In genomic region chr11:118520251-118520650, GRCm38 (mm10) we compare ENCODE assay signal across 15 mouse cellular contexts. TPM values are rescaled to one million over a fixed set of nuclear protein-coding genes. Genes with fewer than 3 reads are reported as not detected.
DNase-seq lines count a peak whose midpoint lies in the region; ATAC-seq and TF ChIP-seq lines count a peak whose summit lies in the region.
"Had no signal": no experiment of that assay in that cellular context is flagged by ENCODE, and none has a peak within 500 bp of the region (broad histone marks: within the 10 kb centered on the region; RNA-seq: fewer than 3 reads in every experiment).

No protein-coding gene starts in this region.

- H3K36me3 ChIP-seq in heart, adult 2 months (ENCODE audit: control insufficient read depth, insufficient read depth, low read length), result no peaks in the 10 kb centered on the region
- no peaks in the 10 kb centered on the region for H3K36me3 ChIP-seq in liver, postnatal 0 days (replicated peaks; ENCODE audit: insufficient read depth, low read length)
- no peaks in the 10 kb centered on the region for H3K36me3 ChIP-seq in liver, embryonic 11.5 days (ENCODE audit: control insufficient read depth, insufficient read depth, low read length)
- no peaks in the 10 kb centered on the region for H3K36me3 ChIP-seq in ES-Bruce4 (ENCODE audit: control insufficient read depth, insufficient read depth, low read length, poor library complexity, severe bottlenecking)
- no peaks in the 10 kb centered on the region for H3K36me3 ChIP-seq in hindbrain, embryonic 10.5 days
- H3K36me3 ChIP-seq: forebrain, embryonic 12.5 days; heart, embryonic 13.5 days; hindbrain, embryonic 12.5 days had no signal

- peak; percentile 56 for TF ChIP-seq CTCF in heart, adult 2 months (IDR thresholded peaks at IDR 0.05)
- peak; percentile 60 for TF ChIP-seq CTCF in liver, postnatal 0 days (IDR thresholded peaks at IDR 0.05; ENCODE audit: low read depth)
- TF ChIP-seq CTCF in ES-Bruce4 (IDR thresholded peaks at IDR 0.05; ENCODE audit: low read depth, low read length), result peak; percentile 30

- no peak overlapping the region for H3K9ac ChIP-seq in heart, adult 2 months (ENCODE audit: low read depth, low read length)
- no peak overlapping the region for H3K9ac ChIP-seq in liver, postnatal 0 days (replicated peaks)
- H3K9ac ChIP-seq in liver, embryonic 11.5 days (ENCODE audit: low read depth, low read length), result no peak overlapping the region
- H3K9ac ChIP-seq in ES-Bruce4 (ENCODE audit: low read depth, poor library complexity, severe bottlenecking), result no peak overlapping the region
- H3K9ac ChIP-seq: forebrain, embryonic 12.5 days; heart, embryonic 13.5 days; hindbrain, embryonic 12.5 days had no signal

- intact Hi-C loops in heart, adult 2 months (cut with DNase I), result no loop called here

- ATAC-seq in liver, postnatal 0 days, result no peak
- no peak for ATAC-seq in liver, embryonic 11.5 days (replicated peaks; ENCODE audit: low FRiP score)
- ATAC-seq: midbrain, embryonic 16.5 days had no signal

- H3K4me1 ChIP-seq in heart, adult 2 months (ENCODE audit: control insufficient read depth, insufficient read depth, low read length), result peaks cover 5% of the 10 kb centered on the region; the same call in 1 of the 2 replicates
- H3K4me1 ChIP-seq in liver, postnatal 0 days (ENCODE audit: insufficient read depth), result no peaks in the 10 kb centered on the region
- H3K4me1 ChIP-seq in liver, embryonic 11.5 days (replicated peaks; ENCODE audit: control insufficient read depth, insufficient read depth, low read length), result no peaks in the 10 kb centered on the region
- no peaks in the 10 kb centered on the region for H3K4me1 ChIP-seq in ES-Bruce4 (ENCODE audit: control insufficient read depth, insufficient read depth, low read length)
- H3K4me1 ChIP-seq in hindbrain, embryonic 10.5 days (replicated peaks), result peaks cover 33% of the 10 kb centered on the region
- H3K4me1 ChIP-seq: heart, embryonic 13.5 days had no signal

- 56% methylated on average over 5 of the region's 5 CpGs for WGBS in heart, adult 2 months
- WGBS in liver, postnatal 0 days (ENCODE audit: insufficient replicate concordance), result 44% methylated on average over 5 of the region's 5 CpGs
- WGBS in liver, embryonic 11.5 days, result 47% methylated on average over 5 of the region's 5 CpGs
- 56% methylated on average over 5 of the region's 5 CpGs for WGBS in hindbrain, embryonic 10.5 days

- DNase-seq in heart, adult 2 months, result no peak
- no peak for DNase-seq in heart, adult 9 months (ENCODE audit: low spot score in 2 of 2)
- no peak for DNase-seq in liver, postnatal 0 days
- no peak for DNase-seq in liver, embryonic 11.5 days (ENCODE audit: low spot score)
- DNase-seq in naive thymus-derived CD4-positive, alpha-beta T cell, adult 2 months (ENCODE audit: low read depth), result peak; percentile 48
- DNase-seq in adrenal gland, adult 18-20 months (ENCODE audit: low spot score in 2 of 2), result no peak
- no peak for DNase-seq in hindbrain, embryonic 10.5 days (ENCODE audit: low spot score)
- DNase-seq: cerebellum, adult 9-10 months; right cerebral cortex, postnatal 14 days; thymus, postnatal 25 days had no signal

- no peaks in the 10 kb centered on the region for H3K79me2 ChIP-seq in heart, adult 2 months (replicated peaks; ENCODE audit: control insufficient read depth, insufficient read depth, low read length)

- no peaks in the 10 kb centered on the region for H3K27me3 ChIP-seq in heart, adult 2 months (ENCODE audit: control insufficient read depth, insufficient read depth, low read length)
- no peaks in the 10 kb centered on the region for H3K27me3 ChIP-seq in liver, postnatal 0 days (ENCODE audit: insufficient read depth, low read length)
- H3K27me3 ChIP-seq in liver, embryonic 11.5 days (replicated peaks; ENCODE audit: control insufficient read depth, insufficient read depth, low read length), result no peaks in the 10 kb centered on the region
- no peaks in the 10 kb centered on the region for H3K27me3 ChIP-seq in ES-Bruce4 (ENCODE audit: control insufficient read depth, insufficient read depth, low read length, poor library complexity, severe bottlenecking)
- no peaks in the 10 kb centered on the region for H3K27me3 ChIP-seq in hindbrain, embryonic 10.5 days (ENCODE audit: insufficient read depth, poor library complexity, severe bottlenecking)
- H3K27me3 ChIP-seq: hindbrain, embryonic 12.5 days had no signal

- no peaks in the 10 kb centered on the region for H3K9me3 ChIP-seq in liver, postnatal 0 days (ENCODE audit: low read length)
- no peaks in the 10 kb centered on the region for H3K9me3 ChIP-seq in liver, embryonic 11.5 days (ENCODE audit: control insufficient read depth, low read length)
- no peaks in the 10 kb centered on the region for H3K9me3 ChIP-seq in ES-Bruce4 (replicated peaks; ENCODE audit: control insufficient read depth, insufficient read depth, low read length, poor library complexity, severe bottlenecking)
- no peaks in the 10 kb centered on the region for H3K9me3 ChIP-seq in hindbrain, embryonic 10.5 days
- H3K9me3 ChIP-seq: forebrain, embryonic 12.5 days; heart, embryonic 13.5 days; hindbrain, embryonic 12.5 days had no signal

- H3K27ac ChIP-seq in heart, adult 2 months, result no peak overlapping the region
- H3K27ac ChIP-seq in liver, postnatal 0 days (ENCODE audit: low read depth), result no peak overlapping the region
- H3K27ac ChIP-seq in liver, embryonic 11.5 days (ENCODE audit: low read depth, low read length), result no peak overlapping the region
- no peak overlapping the region for H3K27ac ChIP-seq in ES-Bruce4 (ENCODE audit: insufficient read depth, low read length)
- H3K27ac ChIP-seq in hindbrain, embryonic 10.5 days, result no peak overlapping the region
- H3K27ac ChIP-seq: forebrain, embryonic 12.5 days; heart, embryonic 13.5 days; hindbrain, embryonic 12.5 days had no signal

- no peak for TF ChIP-seq EP300 in heart, adult 2 months (IDR thresholded peaks at IDR 0.05; ENCODE audit: insufficient read depth, low read depth, low read length)
- TF ChIP-seq EP300 in liver, postnatal 0 days (IDR thresholded peaks at IDR 0.05; ENCODE audit: low read depth), result no peak
- TF ChIP-seq EP300 in ES-Bruce4 (IDR thresholded peaks at IDR 0.05; ENCODE audit: insufficient read depth, low read depth, low read length), result no peak

- no peak for TF ChIP-seq POLR2A in heart, adult 2 months (IDR thresholded peaks at IDR 0.05; ENCODE audit: insufficient read depth, low read depth, low read length)
- TF ChIP-seq POLR2A in ES-Bruce4 (IDR thresholded peaks at IDR 0.05; ENCODE audit: insufficient read depth, low read length), result no peak

- no peak overlapping the region for H3K4me3 ChIP-seq in heart, adult 2 months
- H3K4me3 ChIP-seq in liver, postnatal 0 days (ENCODE audit: low read depth, low read length), result no peak overlapping the region
- H3K4me3 ChIP-seq in liver, embryonic 11.5 days (ENCODE audit: low read depth, low read length), result no peak overlapping the region
- no peak overlapping the region for H3K4me3 ChIP-seq in ES-Bruce4 (ENCODE audit: low read depth, low read length)
- no peak overlapping the region for H3K4me3 ChIP-seq in hindbrain, embryonic 10.5 days
- H3K4me3 ChIP-seq: forebrain, embryonic 12.5 days; heart, embryonic 13.5 days; hindbrain, embryonic 12.5 days had no signal

- H3K4me2 ChIP-seq in liver, postnatal 0 days (ENCODE audit: low read depth, low read length), result no peak overlapping the region
- H3K4me2 ChIP-seq in liver, embryonic 11.5 days, result no peak overlapping the region
- H3K4me2 ChIP-seq: forebrain, embryonic 12.5 days; heart, embryonic 13.5 days; hindbrain, embryonic 12.5 days had no signal

RNA-seq across cellular contexts. Expression of gene Engase, which starts 43.6 kb away (rescaled TPM):
- 1 to 10 TPM; 4.4 to 5.4 TPM for total RNA-seq in heart, adult 2 months (2021)
- polyA plus RNA-seq in heart, adult 2 months (2012; rRNA removed), result 5.2 and 7.3 TPM in 2 replicates
- 4.9 and 5.6 TPM in 2 replicates for polyA plus RNA-seq in liver, postnatal 0 days (2015; fragmentation: Nextera tagmentation; extraction: Ambion mirVana)
- 13.4 and 14.3 TPM in 2 replicates for polyA plus RNA-seq in liver, embryonic 11.5 days (2014; fragmentation: Nextera tagmentation; extraction: Ambion mirVana)
- polyA plus RNA-seq in ES-Bruce4 (2011; ENCODE audit: insufficient read depth, insufficient read length, low read depth, missing spikeins), result 4.9 and 7.8 TPM in 2 replicates
- total RNA-seq in adrenal gland, adult 18-20 months (2021), result 10 to 100 TPM in 1 of 2 experiments, 1 to 10 TPM in 1; 7.3 to 12.4 TPM
- polyA plus RNA-seq in hindbrain, embryonic 10.5 days (2016; fragmentation: Nextera tagmentation; extraction: Ambion mirVana), result 8.7 and 8.9 TPM in 2 replicates
